Mouse (Mus musculus) left cerebral cortex, adult 2 months (tissue): ENCODE data around the gene Nckap1. TPM values are rescaled to one million over a fixed set of nuclear protein-coding genes. Genes with fewer than 3 reads are reported as not detected.
"Not testable (repeated sequence)": the region's sequence is repeated elsewhere in the genome, so short reads cannot be mapped to it uniquely, and the experiment has no call there.

ENCODE experiments used
- DNase-seq, 2 experiments: peaks; one replicate each; pipeline ENCODE4 v3.0.0; 2021 to 2022; ENCODE audit warnings: low spot score in 2 of 2, mixed read lengths in 1 of 2; ENCODE audit errors: extremely low spot score in 1 of 2
- H3K27ac ChIP-seq: fragments of 200-600 bp; 2 replicates; pipeline ENCODE4 v1.8.1; 2022
- H3K4me3 ChIP-seq: fragments of 200-600 bp; 2 replicates; pipeline ENCODE4 v1.8.1; 2022
- CTCF ChIP-seq: fragments of 200-600 bp; IDR thresholded peaks from 2 replicates; pipeline ENCODE4 v1.8.1; 2022; ENCODE audit warnings: antibody characterized with exemption, mild to moderate bottlenecking, moderate library complexity
- intact Hi-C: fragments of 180-260 bp; cut with DNase I; formaldehyde crosslinking; loops from one replicate; pipeline ENCODE4 v1.15.1; 2025
- total RNA-seq, 2 experiments: library from RNA; stranded (reverse); gene quantifications; 2 replicates each; pipeline ENCODE4 v1.2.3; 2021

Gene Nckap1
- total RNA-seq, 2 experiments from 2014 or later: 390 to 416 TPM

DNA sequence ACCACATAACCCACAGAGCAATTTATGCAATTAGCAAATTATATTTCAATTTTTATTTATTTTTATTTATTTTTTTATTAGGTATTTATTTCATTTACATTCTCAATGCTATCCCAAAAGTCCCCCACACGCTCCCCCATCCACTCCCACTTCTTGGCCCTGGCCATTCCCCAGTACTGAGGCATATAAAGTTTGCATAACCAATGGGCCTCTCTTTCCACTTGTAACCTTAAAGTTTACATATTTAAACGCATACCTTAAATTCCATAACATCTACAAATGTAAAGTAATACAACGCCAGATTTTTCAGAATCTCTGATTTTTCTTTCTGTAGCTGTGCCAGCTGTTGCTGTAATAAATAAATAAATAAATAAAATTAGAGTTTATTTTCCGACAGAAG is 26.7 kb downstream of the Nckap1 start:
- no peak overlapping the region for H3K27ac ChIP-seq
- H3K4me3 ChIP-seq: no peak overlapping the region
- DNase-seq: no peak
- no peak for TF ChIP-seq CTCF
- intact Hi-C loops: no loop called here

GRCm38 (mm10) chr2:80549704-80550103 is 31.5 kb downstream of the Nckap1 start:
- TF ChIP-seq CTCF: no peak
- Histone ChIP-seq H3K4me3 (no peak overlapping the region), H3K27ac (no peak overlapping the region)
- DNase-seq: no peak
- intact Hi-C loops: no loop called here

DNA sequence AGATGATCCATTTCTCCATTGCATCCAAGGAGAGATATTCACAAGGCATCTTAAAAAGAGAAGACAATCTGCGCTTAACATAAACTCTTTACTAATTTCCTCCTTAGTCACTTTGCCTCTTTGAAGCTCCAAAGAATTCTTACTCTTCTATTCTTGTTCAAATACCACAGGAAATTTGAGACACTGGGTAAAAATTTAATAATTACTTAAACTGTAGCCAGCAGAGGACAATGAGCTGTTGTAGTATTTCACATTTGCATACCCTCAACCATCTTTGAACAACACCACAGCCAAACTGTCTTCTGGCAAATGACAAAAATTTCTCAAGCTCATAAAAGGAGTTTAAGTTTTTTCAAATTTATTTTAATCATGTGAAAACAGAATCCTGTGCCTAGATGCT is 33.3 kb downstream of the Nckap1 start:
- DNase-seq: no peak
- Histone ChIP-seq H3K27ac (no peak overlapping the region), H3K4me3 (no peak overlapping the region)
- intact Hi-C loops: no loop called here
- TF ChIP-seq CTCF: no peak

DNA sequence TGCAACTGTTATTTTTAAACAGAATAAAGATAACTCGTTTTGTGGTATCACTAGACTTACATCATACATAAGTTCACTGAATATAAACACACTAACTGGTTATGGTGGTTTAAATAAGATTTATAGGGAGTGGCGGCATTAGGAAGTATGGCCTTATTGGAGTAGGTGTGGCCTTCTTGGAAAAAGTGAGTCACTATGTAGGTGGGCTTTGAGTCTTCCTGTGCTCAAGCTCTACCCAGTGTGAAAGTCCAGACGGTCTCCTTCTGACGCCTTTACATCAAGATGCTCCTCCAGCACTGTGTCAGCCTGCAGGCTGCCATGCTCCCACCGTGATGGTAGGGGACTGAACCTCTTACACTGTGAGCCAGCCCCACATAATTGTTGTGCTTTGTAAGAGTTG is 38.4 kb downstream of the Nckap1 start:
- no peak overlapping the region for H3K27ac ChIP-seq
- H3K4me3 ChIP-seq: no peak overlapping the region
- TF ChIP-seq CTCF: no peak
- intact Hi-C loops: no loop called here
- DNase-seq: no peak

DNA sequence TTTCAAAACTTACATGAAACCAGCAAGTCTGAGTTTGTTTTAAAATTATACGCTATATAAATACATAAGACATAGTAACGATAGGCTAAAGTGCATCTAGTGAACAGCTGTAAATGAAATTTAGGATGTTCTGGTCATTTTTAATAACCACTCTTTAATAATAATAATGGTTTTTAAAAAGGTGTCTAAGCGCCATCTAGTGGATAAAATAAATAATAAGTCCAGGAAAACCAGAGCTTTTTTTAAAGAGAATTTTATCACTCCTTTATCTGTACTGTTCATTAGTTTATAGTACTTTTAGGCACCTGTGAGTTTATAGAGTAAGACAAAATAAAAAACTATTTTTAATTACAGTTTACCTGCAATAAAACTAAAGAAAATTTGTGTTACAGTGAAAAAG is 44.0 kb downstream of the Nckap1 start:
- TF ChIP-seq CTCF: peak; percentile 66
- Histone ChIP-seq H3K27ac (no peak overlapping the region), H3K4me3 (no peak overlapping the region)
- no peak for DNase-seq
- intact Hi-C loops: loop anchor here (5.0 kb wide), 1 partner anchor 180 kb away; no protein-coding TSS in a partner anchor

- no peak for DNase-seq
- H3K27ac ChIP-seq: no peak overlapping the region
- intact Hi-C loops: loop anchor here (5.0 kb wide), 1 partner anchor 179 kb away; no protein-coding TSS in a partner anchor
- TF ChIP-seq CTCF: no peak
- no peak overlapping the region for H3K4me3 ChIP-seq
Measured at GRCm38 (mm10) chr2:80536608-80537007, 44.6 kb downstream of the Nckap1 start.

DNA sequence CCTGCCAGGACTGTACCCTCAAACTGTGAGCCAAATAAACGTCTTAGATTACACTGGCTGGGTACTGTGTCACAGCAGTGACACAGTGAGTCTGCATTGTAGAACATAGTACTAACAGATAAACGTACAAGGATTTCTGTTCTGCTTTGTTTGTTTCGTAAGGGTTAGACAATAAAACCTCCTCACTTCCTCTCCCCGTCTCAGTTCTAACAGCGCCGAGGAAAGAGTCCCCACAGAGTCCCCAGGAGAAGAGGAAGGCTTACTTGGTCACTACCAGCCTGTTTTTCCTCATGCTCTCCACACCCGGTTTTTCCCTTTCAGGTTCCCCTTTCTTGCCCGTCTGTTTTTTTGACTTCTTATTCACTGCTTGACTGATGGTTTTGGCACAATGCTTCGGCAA is 56.9 kb downstream of the Nckap1 start:
- H3K27ac ChIP-seq: no peak overlapping the region
- intact Hi-C loops: no loop called here
- no peak for TF ChIP-seq CTCF
- H3K4me3 ChIP-seq: no peak overlapping the region
- no peak for DNase-seq

DNA sequence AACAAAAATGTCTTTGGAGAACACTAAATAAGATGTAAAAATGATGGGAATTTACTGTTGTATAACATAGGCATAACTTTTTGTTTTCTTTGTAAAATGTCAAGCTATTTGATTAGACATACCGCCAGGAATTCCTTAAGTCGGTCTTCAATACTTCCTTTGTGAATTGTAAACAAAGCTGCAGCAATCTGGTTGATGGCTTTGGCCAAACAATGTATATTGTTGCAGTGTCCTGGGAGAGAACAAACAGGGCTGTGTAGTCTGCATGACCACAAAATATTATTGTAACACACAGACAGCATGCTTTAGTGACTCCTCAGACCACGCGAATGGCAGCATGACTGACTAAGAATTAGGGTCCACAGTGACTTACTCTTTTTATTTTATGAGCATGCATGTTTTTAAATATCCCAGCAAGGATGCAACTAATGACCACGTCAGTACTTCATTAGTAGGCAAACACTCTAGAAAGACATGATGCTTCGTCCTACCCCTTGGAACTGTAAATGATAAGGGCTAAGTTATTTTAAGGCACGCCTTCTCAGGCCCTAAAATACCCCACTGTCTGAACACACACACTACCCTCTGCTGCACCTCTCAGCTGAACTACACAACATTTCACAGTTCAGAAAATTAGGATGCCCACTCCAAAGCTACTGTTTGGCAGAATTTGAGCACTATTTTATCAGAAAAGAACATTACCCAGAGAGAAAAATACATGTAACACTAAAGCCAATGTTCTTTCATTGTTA is 75.0 kb downstream of the Nckap1 start:
- TF ChIP-seq CTCF: no peak
- Histone ChIP-seq H3K27ac (no peak overlapping the region; the same call in 1 of the 2 replicates), H3K4me3 (no peak overlapping the region)
- intact Hi-C loops: no loop called here
- no peak for DNase-seq

GRCm38 (mm10) chr2:80502132-80502531 is 79.0 kb downstream of the Nckap1 start:
- no peak overlapping the region for H3K27ac ChIP-seq
- TF ChIP-seq CTCF: no peak
- no peak overlapping the region for H3K4me3 ChIP-seq
- intact Hi-C loops: no loop called here
- no peak for DNase-seq

- H3K4me3 ChIP-seq, intact Hi-C loops, DNase-seq, H3K27ac ChIP-seq: not testable (repeated sequence)
Measured at GRCm38 (mm10) chr2:80495304-80495703, 85.9 kb downstream of the Nckap1 start.

DNA sequence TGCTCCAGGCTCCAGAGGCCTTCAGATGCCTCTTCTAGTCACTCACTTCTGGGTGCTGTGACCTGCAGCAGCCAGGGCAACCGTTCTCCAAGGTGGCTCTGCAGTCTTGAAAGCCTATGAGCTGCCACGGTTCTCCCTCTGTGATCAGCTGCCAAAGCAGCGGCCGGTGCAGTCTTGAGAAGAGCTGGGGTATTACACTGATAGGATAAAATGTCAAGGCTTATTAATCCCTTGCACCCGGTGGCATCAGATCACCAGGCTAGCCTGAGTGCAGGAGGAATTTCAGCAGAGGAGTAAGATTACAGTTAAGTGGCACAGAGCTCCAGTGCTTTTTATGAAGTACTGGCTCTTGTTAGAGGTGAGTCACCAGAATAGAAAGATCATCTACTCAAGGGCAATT is 94.3 kb downstream of the Nckap1 start:
- H3K27ac ChIP-seq: no peak overlapping the region
- intact Hi-C loops: no loop called here
- no peak overlapping the region for H3K4me3 ChIP-seq
- TF ChIP-seq CTCF: no peak
- no peak for DNase-seq

DNA sequence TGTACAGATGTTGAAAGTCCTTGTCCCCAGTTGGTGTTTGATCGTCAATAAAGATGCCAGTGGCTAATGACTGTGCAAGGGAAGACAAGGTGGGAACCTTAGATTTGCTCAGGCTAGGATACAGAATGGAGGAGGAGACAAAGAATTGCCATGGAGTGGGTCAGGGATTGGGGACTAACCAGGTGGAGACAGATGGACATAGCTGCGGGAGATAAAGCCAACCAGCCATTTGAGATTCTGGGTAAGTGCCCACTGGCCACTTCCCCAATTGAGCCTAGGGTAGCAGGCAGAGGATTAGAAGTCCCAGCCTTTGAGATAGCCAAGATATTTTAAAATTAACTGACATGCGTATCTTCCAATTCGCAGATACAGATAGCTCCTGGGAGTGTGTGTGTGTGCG is 96.2 kb downstream of the Nckap1 start:
- no peak overlapping the region for H3K4me3 ChIP-seq
- intact Hi-C loops: no loop called here
- no peak overlapping the region for H3K27ac ChIP-seq
- no peak for TF ChIP-seq CTCF
- no peak for DNase-seq

- intact Hi-C loops: no loop called here
- DNase-seq: no peak
- H3K4me3 ChIP-seq: no peak overlapping the region
- no peak for TF ChIP-seq CTCF
- no peak overlapping the region for H3K27ac ChIP-seq
Measured at GRCm38 (mm10) chr2:80475831-80476230, 105.3 kb downstream of the Nckap1 start.
